Mouse (Mus musculus) c-Kit-positive CD71-positive TER-119-negative erythroid progenitor cells, embryonic 14.5 days (primary cell): ENCODE measurements around the gene Dusp1.

ENCODE experiments used
- DNase-seq: peaks from one replicate; pipeline ENCODE4 v3.0.0-alpha.2; 2013; ENCODE audit warnings: low read depth

Gene Dusp1

GRCm38 (mm10) chr17:26561651-26562181 is at the start of gene Dusp1:
Gene Dusp1 (minus strand): TSS chr17:26562128.
- DNase-seq = no peak

- DNase-seq = no peak
Measured at GRCm38 (mm10) chr17:26611328-26611727, 49.4 kb upstream of the Dusp1 start.

- DNase-seq = no peak
Measured at GRCm38 (mm10) chr17:26609820-26610219, 47.9 kb upstream of the Dusp1 start.

- no peak for DNase-seq
Measured at GRCm38 (mm10) chr17:26608877-26609276, 46.9 kb upstream of the Dusp1 start.

- DNase-seq = no peak
Measured at GRCm38 (mm10) chr17:26608348-26608747, 46.4 kb upstream of the Dusp1 start.

GRCm38 (mm10) chr17:26606516-26606915 is 44.6 kb upstream of the Dusp1 start:
- DNase-seq = no peak

- DNase-seq = no peak
Measured at GRCm38 (mm10) chr17:26605636-26606035, 43.7 kb upstream of the Dusp1 start.

GRCm38 (mm10) chr17:26603311-26603710 is 41.4 kb upstream of the Dusp1 start:
- no peak for DNase-seq

- DNase-seq = no peak
Measured at GRCm38 (mm10) chr17:26602371-26602885, 40.5 kb upstream of the Dusp1 start.

- DNase-seq = no peak
Measured at GRCm38 (mm10) chr17:26601926-26602325, 40.0 kb upstream of the Dusp1 start.

- no peak for DNase-seq
Measured at GRCm38 (mm10) chr17:26601514-26601913, 39.6 kb upstream of the Dusp1 start.

- peak; percentile 79 for DNase-seq
Measured at GRCm38 (mm10) chr17:26600913-26601447, 39.1 kb upstream of the Dusp1 start.

- no peak for DNase-seq
Measured at GRCm38 (mm10) chr17:26598845-26599244, 36.9 kb upstream of the Dusp1 start.

- no peak for DNase-seq
Measured at GRCm38 (mm10) chr17:26596856-26597481, 35.0 kb upstream of the Dusp1 start.

GRCm38 (mm10) chr17:26596168-26596658 is 34.3 kb upstream of the Dusp1 start:
- DNase-seq = no peak

- no peak for DNase-seq
Measured at GRCm38 (mm10) chr17:26595448-26596167, 33.7 kb upstream of the Dusp1 start.

GRCm38 (mm10) chr17:26594958-26595357 is 33.0 kb upstream of the Dusp1 start:
- DNase-seq = no peak

- no peak for DNase-seq
Measured at GRCm38 (mm10) chr17:26594171-26594570, 32.2 kb upstream of the Dusp1 start.

- DNase-seq = no peak
Measured at GRCm38 (mm10) chr17:26593199-26593598, 31.3 kb upstream of the Dusp1 start.

GRCm38 (mm10) chr17:26592510-26592909 is 30.6 kb upstream of the Dusp1 start:
- DNase-seq = no peak

GRCm38 (mm10) chr17:26587961-26588487 is 26.1 kb upstream of the Dusp1 start:
- DNase-seq = no peak

GRCm38 (mm10) chr17:26584558-26585136 is 22.7 kb upstream of the Dusp1 start:
- no peak for DNase-seq
